Mouse (Mus musculus) cerebellum, adult 9-10 months (tissue): Measurements from ENCODE around the gene Snx25.
"Not testable (repeated sequence)": the region's sequence is repeated elsewhere in the genome, so short reads cannot be mapped to it uniquely, and the experiment has no call there.

Source experiments
- DNase-seq: peaks from one replicate; pipeline ENCODE4 v3.0.0; 2022

Snx25 gene

GRCm38 (mm10) chr8:46135546-46135945 lies 16.4 kb downstream of the Snx25 start:
- not testable (repeated sequence) for DNase-seq

GRCm38 (mm10) chr8:46130426-46130825 lies 21.5 kb downstream of the Snx25 start:
- no peak for DNase-seq

DNA sequence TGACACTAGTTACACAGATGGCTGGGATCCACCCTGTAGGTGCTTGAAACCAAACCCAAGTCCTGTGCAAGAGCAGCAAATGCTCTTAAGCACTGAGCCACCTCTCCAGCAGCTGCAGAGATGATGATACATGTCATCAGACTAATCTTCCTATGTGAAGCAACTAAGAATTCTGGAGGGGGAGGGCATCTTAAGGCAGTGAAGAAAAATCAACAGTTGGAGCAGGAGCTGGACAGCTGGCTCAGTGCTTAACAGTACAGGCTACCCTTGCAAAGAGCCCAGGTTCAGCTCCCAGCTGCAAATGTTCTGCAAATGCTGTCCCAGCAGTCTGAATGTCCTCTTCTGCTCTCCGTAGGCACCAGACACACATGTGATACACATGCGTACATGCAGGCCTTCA lies 29.5 kb downstream of the Snx25 start:
- no peak for DNase-seq

GRCm38 (mm10) chr8:46119176-46119575 lies 32.8 kb downstream of the Snx25 start:
- DNase-seq: no peak

DNA sequence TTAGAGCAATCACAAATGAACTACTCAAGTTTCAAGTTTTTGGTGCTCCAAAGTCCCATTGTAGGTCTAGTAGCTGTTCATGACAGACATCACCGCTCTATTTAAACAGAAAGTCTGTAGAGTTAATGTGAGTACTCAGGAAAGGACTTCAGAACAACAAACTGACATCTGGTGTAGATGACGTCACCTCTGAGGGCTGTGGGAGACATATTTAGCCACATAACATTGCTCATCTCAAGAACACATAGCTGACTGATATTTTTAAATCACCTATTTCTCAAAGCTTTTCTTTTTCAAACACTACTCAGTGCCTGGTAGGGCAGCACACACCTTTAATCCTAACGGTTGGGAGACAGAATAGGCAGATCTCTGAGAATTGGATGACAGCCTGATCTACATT lies 34.8 kb downstream of the Snx25 start:
- no peak for DNase-seq

GRCm38 (mm10) chr8:46113421-46114170 lies 38.4 kb downstream of the Snx25 start:
- DNase-seq: not testable (repeated sequence)

GRCm38 (mm10) chr8:46107690-46108089 lies 44.3 kb downstream of the Snx25 start:
- no peak for DNase-seq

- no peak for DNase-seq
Measured at GRCm38 (mm10) chr8:46103434-46103833, 48.5 kb downstream of the Snx25 start.

- peak; percentile 45 for DNase-seq
Measured at GRCm38 (mm10) chr8:46092667-46093360, 59.1 kb downstream of the Snx25 start.

- no peak for DNase-seq
Measured at GRCm38 (mm10) chr8:46083141-46083540, 68.8 kb downstream of the Snx25 start.

DNA sequence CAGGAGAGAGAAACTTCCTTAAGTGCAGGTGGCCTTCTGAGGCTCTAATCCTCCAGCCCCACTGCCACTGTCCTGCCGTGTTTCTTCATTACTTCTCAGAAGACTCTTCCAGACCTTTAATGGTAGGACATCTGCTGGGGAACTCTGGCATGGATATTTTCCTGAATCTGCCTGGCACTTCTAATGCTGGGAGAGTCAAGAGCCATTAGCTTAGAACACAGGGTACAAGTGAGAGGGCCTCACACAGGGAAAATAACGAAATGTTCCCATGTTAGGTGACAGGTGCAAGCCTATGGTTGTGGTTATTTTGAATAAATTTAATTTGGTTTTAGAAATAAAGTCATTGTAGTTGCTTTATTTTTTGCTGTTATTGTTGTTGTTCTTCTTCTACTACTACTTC lies 70.9 kb downstream of the Snx25 start:
- no peak for DNase-seq

- no peak for DNase-seq
Measured at GRCm38 (mm10) chr8:46078866-46079265, 73.1 kb downstream of the Snx25 start.

DNA sequence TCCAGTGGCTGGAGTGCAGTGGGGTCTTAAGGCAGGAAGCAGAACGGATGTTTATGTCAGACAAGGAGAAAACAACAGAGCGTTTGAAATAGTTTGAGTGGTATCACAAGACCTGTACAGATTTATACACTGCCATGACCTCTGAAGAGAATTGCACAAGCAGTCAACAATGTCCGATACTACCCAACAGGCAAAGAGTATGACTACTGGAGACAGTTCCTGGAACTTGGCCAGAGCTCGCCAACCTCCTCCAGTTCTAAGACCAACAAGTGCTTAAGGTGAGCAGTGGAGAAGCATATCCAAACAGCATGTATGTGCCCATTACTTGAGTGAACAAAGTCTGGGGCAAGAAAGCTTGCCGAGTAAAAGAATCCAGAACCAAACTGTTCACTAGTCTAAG lies 76.7 kb downstream of the Snx25 start:
- no peak for DNase-seq

- no peak for DNase-seq
Measured at GRCm38 (mm10) chr8:46073540-46074140, 78.3 kb downstream of the Snx25 start.

DNA sequence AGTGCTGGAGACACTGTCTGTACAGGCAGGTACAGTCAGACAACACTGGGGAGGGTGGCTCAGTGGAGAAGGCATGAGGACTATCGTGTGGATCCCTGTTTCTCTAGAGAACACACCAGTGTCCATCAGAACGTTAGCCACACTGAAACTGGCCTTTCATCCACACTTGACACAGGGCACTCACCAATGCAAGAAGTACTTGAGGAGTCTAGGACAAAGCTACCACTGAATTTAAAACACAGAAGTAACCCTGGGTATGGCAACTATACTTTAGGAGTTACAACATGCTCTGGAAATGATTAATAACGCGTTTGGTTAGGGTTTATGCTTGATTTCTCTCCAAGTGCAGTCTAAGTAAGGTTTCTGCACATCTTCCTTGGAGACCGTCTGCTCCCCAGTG lies 79.2 kb downstream of the Snx25 start:
- no peak for DNase-seq

DNA sequence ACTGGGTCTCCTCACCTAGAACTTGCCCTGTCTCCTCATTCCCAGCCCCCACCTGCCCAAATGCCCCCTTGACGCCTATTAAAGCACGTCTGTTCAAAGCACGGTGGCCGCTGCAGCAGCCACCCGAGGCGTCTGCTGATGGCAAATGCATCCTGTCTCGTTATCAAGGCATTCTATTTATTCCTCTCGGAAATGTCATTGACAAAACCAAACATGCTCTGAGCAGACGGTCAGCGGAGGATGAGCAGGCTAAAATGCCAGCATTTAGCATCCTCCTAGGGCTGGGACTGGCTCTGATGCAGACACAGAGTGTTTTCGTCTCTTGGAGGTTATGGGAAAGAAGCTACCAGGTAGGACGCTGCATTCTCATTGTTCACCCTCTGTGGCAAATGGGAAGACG lies 111.7 kb downstream of the Snx25 start:
- DNase-seq: no peak

- no peak for DNase-seq
Measured at GRCm38 (mm10) chr8:46039666-46040065, 112.3 kb downstream of the Snx25 start.

DNA sequence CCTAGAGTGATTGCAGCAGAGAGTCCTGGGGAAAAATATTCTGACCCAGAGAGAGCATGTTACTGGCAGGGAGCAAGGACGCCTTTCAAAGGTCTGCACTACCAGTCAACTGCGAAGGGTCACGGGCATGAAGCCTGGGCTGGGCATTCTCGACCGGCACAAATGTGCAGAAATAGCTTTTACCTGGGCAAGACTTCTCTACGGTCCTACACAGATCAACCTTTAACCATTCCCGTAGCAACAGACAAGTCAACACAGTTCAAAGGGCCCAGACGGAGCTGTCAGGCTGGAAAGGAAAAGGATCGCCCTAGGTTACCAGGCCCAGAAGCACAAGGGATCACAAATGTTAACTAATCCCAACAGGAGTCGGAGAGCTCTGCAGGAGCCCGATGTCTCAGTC lies 115.7 kb downstream of the Snx25 start:
- DNase-seq: no peak

- no peak for DNase-seq
Measured at GRCm38 (mm10) chr8:46024392-46024791, 127.6 kb downstream of the Snx25 start.

DNA sequence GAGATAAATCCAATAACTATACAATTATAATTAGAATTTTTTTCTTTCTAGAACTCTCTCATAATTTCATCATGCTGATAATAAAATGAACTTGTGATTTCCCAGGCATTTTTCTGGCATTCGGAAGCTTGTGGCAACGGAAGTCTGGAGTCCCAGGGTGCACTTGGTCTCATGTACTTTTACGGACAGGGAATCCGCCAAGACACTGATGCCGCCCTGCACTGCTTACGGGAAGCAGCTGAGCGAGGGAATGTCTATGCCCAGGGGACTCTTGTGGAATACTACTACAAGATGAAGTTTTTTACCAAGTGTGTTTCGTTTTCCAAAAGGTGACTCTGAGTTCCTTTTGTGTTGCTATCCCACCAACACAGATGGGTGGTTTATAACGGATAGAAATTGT lies 129.2 kb downstream of the Snx25 start:
- no peak for DNase-seq

DNA sequence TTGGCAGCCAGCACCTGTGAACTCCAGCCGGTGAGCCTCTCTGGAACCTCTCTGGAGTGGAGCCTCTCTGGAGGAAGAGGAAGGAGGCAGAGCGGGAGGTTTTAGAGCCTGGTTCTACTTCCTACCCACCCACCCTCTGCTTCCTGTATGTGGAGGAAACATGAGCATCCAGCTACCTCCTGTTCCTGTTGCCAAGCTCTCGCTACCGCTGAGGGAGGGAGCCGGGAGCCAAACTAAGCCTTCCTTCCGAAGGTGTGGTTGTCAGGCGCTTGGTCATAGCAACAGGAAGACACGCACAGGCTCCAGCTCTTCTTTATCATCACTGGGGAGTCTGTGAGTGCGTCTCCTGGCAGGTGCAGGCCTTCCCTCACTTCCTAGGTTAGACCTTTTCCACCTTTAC lies 129.8 kb downstream of the Snx25 start:
- no peak for DNase-seq

DNA sequence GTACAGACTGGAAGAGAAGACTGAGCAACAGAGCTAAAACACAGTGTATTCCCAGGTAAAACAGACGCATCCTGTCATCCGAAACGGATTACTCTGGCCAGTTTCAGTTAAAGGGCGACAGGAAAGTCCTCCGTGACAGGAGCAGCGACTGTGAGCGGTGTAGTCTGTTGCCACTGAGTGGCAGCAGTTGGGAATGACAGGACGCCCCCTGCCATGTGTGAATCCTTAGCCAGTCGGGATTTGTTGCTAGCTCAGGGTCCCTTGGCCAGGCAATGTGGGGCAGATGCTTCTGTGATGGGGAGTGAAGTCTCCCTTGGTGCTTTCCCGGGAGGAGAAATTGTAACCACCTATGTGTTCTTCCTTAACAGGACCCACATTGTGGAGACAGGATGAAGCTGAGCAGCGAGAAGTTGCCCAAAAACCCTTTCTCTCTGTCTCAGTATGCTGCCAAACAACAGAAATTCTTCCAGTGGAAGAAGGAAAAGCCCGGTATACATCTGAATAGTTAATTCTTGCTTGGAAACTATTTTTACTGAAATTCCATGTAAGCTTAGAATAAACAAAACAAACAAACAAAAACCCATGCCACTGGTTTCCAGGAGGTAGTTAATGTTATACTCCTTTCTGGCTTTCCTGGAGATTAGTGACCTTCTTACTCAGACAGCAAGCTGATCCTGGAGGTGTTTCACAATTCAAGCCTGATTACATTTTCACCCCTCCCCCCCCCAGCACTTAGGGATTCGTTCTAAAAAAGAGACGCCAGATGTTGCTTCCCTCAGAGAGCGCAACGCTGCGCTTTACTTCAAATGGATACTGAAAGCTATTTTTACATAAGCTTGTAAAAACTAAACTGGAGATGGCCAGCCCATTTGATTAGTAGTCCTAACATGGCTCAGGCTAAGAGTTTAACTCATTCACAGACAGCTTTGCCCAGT lies 140.9 kb downstream of the Snx25 start:
- peak; percentile 24 for DNase-seq

GRCm38 (mm10) chr8:46010306-46010705 lies 141.7 kb downstream of the Snx25 start:
- no peak for DNase-seq
